Mouse (Mus musculus): ENCODE data around the gene Mrps16.

GRCm38 (mm10) chr14:20389446-20390079 lies 3.9 kb downstream of the Mrps16 start:
- no peak for TF ChIP-seq CTCF (IDR thresholded peaks at IDR 0.05; ENCODE audit: extremely low read depth, insufficient read length, insufficient replicate concordance, low read depth, low read length)
- TF ChIP-seq POLR2A (IDR thresholded peaks at IDR 0.05; ENCODE audit: low read depth, low read length): no peak
